Mouse (Mus musculus) left cerebral cortex, postnatal 10 days (tissue): ENCODE data around the gene Dync1i1. TPM values are rescaled to one million over a fixed set of nuclear protein-coding genes. Genes with fewer than 3 reads are reported as not detected.
A peak's percentile ranks its signal among the peaks of the same experiment; 100 is the strongest.
"Not testable (repeated sequence)": the region's sequence is repeated elsewhere in the genome, so short reads cannot be mapped to it uniquely, and the experiment has no call there.

Experiments
- DNase-seq, 2 experiments: peaks; one replicate each; pipeline ENCODE4 v3.0.0; 2021 to 2022; ENCODE audit warnings: low spot score in 2 of 2, mixed read lengths in 1 of 2; ENCODE audit errors: extremely low spot score in 1 of 2
- intact Hi-C: fragments of 180-260 bp; cut with DNase I; formaldehyde crosslinking; loops from one replicate; pipeline ENCODE4 v1.15.1; 2025
- total RNA-seq, 2 experiments: library from RNA; stranded (reverse); gene quantifications; 2 replicates each; pipeline ENCODE4 v1.2.3; 2021

The Dync1i1 gene
- 100 to 1,000 TPM; 169 to 176 TPM for total RNA-seq

DNA sequence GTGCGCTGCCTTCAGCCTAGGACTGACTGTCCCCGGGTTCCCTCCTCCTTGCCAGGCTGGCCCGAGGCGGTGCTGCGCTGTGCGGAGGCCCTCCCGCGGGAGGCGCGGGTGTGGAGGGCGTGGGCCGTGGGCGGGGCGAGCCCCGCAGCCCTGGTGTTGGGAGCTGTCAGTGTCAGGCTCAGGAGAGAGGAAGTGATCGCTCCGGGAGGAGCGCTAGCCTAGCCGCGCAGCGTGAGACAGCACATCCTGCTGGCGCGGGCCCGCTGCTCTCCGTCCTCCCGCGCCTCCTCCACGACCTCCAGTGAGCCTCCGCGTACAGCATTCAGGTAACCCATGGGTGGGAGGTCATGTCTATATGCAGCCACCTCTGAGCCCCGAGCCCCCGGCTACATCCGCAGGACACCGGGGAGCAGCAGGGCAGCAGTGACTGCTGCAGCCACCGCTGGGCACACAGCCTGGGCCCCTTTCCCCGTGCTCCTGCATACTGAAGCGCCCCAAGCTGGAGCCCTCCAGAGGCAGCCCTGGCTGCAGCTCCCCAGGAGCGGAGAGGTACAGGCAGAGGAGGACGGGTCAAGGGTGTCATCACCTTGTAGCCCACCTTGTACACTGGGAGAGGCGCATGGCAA, at the start of gene Dync1i1:
Gene Dync1i1 (plus strand): TSS at position 29 of the 626 bp plus-strand sequence.
- DNase-seq = peak; percentile 55 to 75
- intact Hi-C loops = loop anchor here (10.0 kb wide), 1 partner anchor 81 kb away; no protein-coding TSS in a partner anchor

DNA sequence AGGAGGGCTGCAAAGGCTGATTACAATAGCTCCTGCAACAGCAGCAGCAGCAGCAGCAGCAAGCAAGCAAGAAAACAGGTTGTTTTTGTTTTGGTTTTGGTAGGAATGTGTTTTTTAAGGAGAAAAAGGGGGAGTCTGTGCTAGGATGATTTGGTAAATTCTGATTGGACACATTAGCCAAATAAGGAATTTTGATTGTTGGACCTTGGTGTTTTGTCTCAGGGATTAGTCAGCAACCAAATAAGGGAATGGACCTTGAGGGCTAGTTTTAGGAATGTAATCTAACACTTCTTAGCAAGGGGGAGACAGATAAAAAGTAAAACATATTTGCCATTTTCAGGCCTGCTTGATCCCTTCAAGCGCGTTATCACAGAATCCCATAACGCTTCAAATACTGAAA, 45.7 kb upstream of the Dync1i1 start:
- intact Hi-C loops = no loop called here
- no peak for DNase-seq

DNA sequence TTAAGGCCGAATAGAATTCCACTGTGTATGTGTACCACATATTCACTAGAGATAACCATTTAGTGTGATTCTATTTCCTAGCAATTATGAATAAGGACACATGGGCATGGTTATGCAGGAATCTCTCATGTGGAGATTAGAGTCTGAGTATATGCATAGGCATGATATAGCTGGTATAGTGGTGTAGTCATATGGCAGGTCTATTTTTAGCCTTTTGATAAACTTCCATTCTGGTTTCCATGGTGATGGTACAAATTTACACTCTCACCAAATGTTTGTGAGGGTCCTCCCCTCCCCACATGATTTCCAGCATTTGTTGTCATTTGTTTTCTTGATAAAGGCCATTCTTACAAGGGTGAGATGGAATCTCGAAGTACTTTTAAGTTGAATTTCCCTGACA, 23.6 kb upstream of the Dync1i1 start:
- intact Hi-C loops = no loop called here
- no peak for DNase-seq

DNA sequence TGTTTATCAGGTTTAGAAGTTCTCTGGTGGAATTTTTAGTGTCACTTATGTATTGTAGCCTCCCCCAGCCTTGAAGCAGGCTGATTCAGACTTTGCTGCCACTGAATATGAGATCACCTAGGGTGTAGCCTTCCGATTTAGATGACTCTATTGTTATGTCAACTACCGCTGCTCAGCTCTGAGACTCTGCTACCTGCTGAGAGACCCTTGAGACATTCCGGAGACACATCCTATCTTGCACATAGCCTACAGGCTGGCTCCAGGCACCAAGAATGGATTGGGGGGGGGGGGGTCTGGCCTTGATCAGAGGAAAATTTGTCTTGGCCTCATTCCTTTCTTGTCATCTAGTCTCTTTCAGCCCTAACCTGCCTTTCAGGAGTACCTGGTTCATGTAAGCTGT, 17.5 kb upstream of the Dync1i1 start:
- intact Hi-C loops, DNase-seq: not testable (repeated sequence)

DNA sequence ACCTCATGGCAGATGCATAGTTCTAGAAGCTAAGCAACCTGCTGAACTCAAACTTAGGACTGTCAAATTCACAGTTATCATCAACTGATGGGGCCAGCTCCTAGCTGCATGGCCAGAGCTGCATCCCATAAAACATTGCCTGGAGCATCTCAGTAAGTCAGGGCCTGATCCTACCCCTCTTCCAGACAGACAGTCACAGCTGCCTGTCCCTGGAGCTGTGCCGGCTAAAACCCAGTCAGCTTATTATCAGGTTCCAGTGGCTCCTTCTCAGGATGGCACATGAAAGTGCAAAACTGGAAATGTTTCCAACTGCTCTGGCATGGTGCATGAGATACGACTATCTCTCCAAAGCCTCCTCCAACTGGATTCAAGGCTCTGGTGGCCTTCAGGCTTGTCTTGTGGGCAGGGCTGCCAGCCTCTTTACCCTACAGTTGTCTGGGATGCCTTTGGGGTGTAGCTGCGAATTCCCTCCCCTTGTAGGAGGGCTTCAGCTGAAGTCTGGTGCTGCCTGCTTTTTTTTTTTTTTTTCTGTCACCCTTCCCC, 15.3 kb upstream of the Dync1i1 start:
- DNase-seq = no peak
- intact Hi-C loops = no loop called here

DNA sequence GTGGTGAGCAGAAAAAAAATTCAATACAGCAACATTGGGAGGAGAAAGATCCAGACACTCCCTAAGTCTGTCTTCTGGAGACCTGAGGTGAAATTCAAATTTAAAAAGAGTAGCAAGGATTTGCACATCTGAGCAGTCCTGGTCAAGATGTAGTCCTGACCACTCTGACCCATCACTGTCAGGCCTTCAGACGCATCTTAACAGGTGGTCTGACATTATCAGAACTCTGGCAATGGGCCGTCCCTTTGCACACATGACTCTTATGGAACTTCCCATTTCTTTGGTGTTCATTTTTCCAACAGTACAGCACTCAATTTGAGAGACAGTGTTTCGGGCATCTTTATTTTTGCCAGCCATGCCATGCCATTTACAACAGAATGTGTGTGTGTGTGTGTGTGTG, 12.8 kb upstream of the Dync1i1 start:
- DNase-seq = no peak
- intact Hi-C loops = no loop called here

DNA sequence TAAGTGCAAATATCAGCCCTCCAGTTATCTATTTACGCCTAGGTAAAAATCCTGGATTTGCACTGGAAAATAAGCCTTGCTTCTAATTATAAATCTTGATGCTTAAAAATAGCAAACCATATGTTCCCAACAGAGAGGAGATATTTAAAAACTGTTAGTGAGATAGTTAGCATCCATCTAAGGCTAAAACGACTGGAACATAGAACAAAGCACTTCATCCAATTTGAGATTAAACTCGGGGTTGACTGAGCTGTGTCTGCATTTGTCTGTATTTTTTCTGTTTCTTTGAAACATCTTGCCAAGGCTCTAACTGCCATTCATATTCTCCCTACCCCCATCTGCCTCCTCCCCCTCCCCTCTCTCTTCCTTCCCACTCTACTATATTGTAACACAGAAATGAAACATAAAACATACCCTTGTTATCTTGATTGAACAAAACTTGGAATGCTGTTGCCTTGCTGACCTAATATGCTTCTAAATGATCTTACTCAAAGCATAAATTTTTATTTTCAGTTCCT, 10.3 kb upstream of the Dync1i1 start:
- intact Hi-C loops = no loop called here
- DNase-seq = no peak

DNA sequence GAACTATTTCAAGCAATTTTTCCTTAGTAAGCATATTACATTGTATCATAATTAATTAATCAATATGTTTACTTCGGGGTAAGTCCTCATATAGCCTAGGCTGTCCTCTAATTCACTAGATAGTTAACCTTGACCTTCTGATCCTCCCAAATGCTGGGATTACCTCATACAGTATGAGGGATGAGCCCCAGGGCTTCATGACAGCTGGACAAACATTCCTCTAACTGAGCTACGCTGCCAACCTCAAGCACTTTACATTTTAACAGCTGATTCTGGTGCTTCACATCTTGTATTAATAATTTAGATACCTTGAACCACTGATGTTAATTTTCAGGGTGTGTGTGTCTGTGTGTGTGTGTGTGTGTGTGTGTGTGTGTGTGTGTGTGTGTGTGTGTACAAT, 6.5 kb upstream of the Dync1i1 start:
- DNase-seq = no peak
- intact Hi-C loops = no loop called here

DNA sequence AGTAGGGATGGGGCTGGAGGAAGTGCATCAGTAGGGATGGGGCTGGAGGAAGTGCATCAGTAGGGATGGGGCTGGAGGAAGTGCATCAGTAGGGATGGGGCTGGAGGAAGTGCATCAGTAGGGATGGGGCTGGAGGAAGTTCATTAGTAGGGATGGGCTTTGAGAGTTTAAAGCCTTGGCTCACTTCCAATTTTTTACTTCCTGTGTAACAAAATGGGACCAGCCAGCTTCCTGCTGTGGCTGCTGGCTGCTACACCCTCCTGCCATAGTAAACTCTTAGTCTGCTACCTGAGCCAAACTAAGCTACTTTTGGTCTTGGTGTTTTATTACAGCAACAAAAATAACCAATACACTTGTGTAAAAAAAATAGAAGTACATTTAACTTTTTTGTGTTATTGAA, 4.7 kb upstream of the Dync1i1 start:
- intact Hi-C loops = loop anchor here (10.0 kb wide), 1 partner anchor 76 kb away; no protein-coding TSS in a partner anchor
- DNase-seq = not testable (repeated sequence)

DNA sequence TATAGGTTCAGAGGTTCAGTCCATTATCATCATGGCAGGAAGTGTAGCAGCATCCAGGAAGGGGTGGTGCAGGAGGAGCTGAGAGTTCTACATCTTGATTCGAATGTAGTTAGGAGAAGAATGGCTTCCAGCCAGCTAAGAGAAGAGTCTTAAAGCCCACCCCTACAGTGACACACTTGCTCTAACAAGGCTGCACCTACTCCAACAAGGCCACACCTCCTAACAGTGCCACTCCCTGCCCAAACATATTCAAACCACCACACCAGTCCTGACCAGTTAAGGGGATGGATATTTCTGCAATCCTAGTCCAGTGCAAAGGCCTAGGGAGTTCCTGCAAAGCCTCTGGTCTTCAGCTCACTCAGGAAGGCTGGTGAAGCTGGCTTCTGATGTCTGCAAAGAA, 1.5 kb upstream of the Dync1i1 start:
- intact Hi-C loops = loop anchor here (10.0 kb wide), 1 partner anchor 79 kb away; no protein-coding TSS in a partner anchor
- no peak for DNase-seq

DNA sequence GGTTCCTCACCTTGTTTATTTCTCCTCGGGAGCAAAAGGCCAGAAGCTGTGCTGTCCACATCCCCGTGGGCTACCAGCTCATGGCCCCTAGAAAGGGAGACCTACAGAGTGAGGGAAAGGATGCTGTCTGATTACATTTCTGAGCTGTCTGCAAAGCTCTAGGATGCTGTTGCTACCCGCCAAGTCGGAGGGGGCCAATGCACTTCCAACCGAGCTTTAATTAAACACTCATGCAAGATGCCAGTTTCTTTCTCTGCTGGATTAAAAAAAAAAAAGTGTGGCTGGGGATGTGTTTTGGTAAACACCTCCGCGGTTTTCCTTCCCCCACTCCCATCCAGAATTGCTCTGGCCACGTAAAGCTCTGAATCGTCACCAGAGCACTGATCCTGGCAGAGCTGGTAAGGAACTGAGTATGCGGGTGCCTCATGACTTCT, 815 bp downstream of the Dync1i1 start:
- intact Hi-C loops = loop anchor here (10.0 kb wide), 1 partner anchor 81 kb away; no protein-coding TSS in a partner anchor
- peak in 1 of 2 experiments; percentile 22 for DNase-seq

DNA sequence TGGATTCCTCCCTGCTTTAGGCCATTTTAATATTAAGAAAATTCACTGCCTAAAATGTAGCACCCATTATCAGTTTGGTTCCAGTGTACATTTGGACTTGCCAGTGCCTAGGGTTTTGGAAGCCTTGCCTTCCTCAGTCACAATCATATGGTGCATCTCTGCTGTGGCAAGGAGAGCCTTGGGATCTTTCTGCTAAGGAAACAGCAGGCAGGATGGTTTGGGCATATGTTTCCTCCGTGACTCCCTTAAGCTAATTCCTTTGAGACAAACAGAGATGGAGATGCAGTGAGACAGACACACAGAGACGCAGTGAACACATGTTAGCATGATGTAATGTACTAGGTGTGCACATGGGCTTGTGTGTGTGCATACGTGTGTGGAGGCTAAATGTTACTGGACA, 7.8 kb downstream of the Dync1i1 start:
- intact Hi-C loops = no loop called here
- DNase-seq = no peak

DNA sequence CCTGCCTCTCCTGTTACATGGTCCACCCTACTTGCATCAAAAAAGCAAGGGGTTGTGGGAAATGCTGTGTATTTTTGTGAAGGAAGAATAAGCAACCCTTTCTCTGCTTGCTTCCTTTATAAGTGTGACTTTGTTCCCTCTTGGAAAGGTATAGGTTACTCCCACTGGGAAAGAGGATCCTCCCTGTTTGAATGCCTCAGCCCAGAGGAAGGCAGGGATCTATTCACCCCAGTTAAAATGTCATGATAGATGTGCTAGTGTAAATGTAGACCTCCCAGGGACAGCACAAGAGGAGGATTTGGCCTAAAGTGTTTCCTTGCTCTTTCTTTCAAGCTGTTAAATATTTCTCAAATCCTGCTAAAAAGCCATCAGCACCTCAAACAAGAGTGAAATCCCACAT, 9.0 kb downstream of the Dync1i1 start:
- no peak for DNase-seq
- intact Hi-C loops = no loop called here

DNA sequence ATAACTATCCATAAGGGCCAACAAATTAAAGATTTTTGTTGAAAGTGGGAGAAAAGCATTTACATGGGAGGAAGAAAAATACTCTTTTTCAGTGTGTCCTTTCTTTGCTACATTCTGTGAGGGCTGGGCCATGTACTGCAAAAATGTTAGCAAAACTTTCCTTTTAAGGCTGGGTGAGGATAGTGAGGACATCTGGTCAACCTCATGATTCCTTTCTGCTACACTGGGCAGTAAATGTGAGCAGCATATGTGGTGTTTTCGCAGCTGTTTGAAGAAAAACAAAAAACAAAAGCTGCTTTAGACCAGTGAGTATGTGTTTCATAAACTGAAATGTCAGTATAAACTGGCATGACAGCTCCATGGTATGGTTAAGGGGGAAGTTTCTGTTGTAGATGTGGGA, 9.4 kb downstream of the Dync1i1 start:
- DNase-seq = no peak
- intact Hi-C loops = no loop called here

DNA sequence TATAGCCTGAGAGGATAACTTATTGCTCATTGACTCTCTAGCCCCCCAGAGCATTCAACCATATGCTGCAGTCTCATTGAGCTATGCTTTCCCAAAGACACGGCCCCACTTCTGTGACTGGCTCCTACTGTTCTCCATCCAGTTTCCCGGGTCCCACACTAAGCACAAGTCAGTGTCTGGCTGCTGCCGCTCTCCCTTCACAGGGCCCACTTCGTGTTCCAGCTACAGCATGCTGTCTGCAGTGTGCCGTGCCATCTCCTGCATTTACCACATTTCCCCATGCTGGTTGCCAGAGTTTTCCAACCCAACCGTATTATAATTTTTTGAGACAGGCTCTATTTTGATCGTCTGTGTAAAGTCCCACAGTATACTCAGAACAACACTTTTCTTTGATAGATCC, 14.3 kb downstream of the Dync1i1 start:
- peak in 1 of 2 experiments; percentile 28 for DNase-seq
- intact Hi-C loops = no loop called here

DNA sequence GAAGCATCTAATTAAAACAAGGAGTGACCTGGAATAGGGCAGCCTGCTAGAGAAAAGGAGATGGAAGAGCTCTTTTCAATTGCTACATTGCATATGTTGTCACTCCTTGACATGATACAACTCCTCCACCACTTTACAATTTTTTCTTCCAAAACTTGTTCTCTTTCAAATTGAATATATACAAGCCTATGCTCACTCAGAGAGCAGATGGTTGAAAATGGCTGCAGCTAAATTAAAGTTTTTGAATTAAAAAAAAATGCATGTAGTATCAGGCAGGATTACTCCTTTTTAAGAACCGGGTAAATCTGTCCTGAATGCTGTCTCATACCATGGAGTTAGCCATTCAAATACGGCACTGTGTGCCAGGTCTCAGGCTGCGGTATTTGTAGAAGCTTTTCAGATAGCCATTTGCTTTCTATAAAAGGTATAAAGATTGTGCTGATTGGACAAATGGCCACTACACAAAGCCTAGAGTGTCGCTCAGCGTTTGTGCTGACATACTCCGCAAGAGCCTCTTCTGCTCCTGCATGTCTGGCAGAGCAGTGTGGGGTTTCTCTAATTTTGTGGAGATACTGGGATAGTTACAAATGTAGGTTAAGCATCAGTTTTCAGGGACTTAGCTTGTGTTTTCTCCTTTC, 16.1 kb downstream of the Dync1i1 start:
- DNase-seq = no peak

DNA sequence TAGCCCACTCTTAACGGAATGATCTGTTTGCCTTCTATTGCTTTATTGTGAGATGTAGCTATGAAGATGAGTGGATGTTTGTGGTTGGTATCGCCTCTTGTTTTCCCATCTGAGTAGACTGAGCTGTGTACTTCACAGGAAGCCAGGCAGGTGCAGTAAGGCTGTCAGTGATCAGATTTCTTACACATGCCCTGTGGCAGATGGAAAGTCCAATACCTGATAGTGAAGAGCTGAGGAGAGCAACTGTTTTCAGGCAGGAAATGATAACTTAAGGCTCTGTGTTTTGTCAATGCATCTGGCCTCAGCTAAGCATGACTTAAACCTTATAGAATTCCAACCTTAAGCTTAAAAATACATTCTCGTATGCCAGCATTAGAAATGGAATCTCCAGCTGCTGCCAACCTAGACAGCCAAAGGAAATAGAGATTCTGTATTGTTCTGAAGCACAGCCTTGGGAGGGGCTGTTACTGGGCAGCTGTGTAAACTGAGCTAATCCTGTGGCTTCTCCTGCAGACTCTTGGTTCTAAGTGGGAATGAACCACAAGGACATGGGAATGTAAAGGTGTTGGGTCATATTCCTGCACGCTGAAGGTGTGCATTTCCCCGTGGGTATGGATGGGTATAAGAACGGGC, 24.8 kb downstream of the Dync1i1 start:
- no peak for DNase-seq
- intact Hi-C loops = no loop called here

More for the DNA sequence above, 16.1 kb downstream of the Dync1i1 start:
- intact Hi-C loops = no loop called here

DNA sequence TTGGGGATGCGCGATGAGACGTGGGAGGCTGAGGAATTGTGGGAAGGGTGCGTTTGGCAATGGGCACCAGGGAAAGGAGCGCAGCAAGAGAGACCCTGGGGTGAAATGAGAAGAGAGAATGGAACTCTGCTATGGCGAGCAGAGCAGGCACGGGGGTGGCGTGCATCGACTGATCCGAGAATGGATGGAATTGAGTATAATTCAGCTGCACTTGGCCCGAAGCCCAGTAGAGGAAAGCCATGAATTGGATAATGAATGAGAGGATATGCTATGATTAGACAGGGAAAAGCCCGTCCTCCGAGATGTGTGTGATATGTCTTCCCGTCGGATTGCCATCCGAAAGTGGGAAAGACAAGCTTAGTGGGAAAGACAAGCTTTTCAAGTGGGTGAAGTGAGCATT, 26.7 kb downstream of the Dync1i1 start:
- peak; percentile 60 to 64 for DNase-seq
- intact Hi-C loops = no loop called here

DNA sequence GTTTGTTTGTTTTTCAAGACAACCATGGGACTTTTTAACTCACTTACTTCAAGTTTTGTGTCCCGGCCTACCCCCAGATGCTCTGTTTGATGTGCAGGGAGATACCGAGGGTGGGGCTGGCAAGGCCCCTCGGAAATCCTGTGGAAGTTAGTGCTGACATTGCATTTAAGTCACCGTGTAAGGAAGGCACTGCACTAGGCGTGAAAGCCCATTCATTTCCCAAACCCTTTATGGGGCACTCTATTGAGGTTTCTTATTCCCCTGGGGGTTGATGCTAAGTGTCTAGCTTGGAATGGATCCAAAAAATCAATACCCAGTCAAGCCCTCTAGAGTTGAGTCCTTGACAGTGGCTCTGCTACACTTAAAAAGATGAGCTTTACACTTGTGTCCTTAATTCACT, 27.2 kb downstream of the Dync1i1 start:
- no peak for DNase-seq

More for the DNA sequence above, 27.2 kb downstream of the Dync1i1 start:
- intact Hi-C loops = no loop called here
